Mouse (Mus musculus) kidney, postnatal 14 days (tissue): ENCODE measurements around the gene 2310034G01Rik.
A peak's percentile ranks its signal among the peaks of the same experiment; 100 is the strongest.

Experiments
- DNase-seq: peaks from one replicate; pipeline ENCODE4 v3.0.0; 2022; ENCODE audit warnings: mixed read lengths

Gene 2310034G01Rik

GRCm38 (mm10) chr19:46313116-46313515, 37.0 kb downstream of the 2310034G01Rik start:
- DNase-seq: no peak

GRCm38 (mm10) chr19:46312566-46312965, 37.5 kb downstream of the 2310034G01Rik start:
- no peak for DNase-seq

GRCm38 (mm10) chr19:46311341-46311740, 38.8 kb downstream of the 2310034G01Rik start:
- DNase-seq: no peak

- DNase-seq: no peak
Observed at GRCm38 (mm10) chr19:46310312-46310865, 39.7 kb downstream of the 2310034G01Rik start.

GRCm38 (mm10) chr19:46309651-46310305, 40.3 kb downstream of the 2310034G01Rik start:
- no peak for DNase-seq

- peak; percentile 89 for DNase-seq
Observed at GRCm38 (mm10) chr19:46308706-46309435, 41.2 kb downstream of the 2310034G01Rik start.

- DNase-seq: no peak
Observed at GRCm38 (mm10) chr19:46308303-46308702, 41.8 kb downstream of the 2310034G01Rik start.

- no peak for DNase-seq
Observed at GRCm38 (mm10) chr19:46307781-46308180, 42.3 kb downstream of the 2310034G01Rik start.

- no peak for DNase-seq
Observed at GRCm38 (mm10) chr19:46306751-46307289, 43.3 kb downstream of the 2310034G01Rik start.

- no peak for DNase-seq
Observed at GRCm38 (mm10) chr19:46306268-46306610, 43.9 kb downstream of the 2310034G01Rik start.

- DNase-seq: peak; percentile 95
Observed at GRCm38 (mm10) chr19:46305432-46306267, 44.5 kb downstream of the 2310034G01Rik start.

GRCm38 (mm10) chr19:46304908-46305333, 45.2 kb downstream of the 2310034G01Rik start:
- no peak for DNase-seq

GRCm38 (mm10) chr19:46304216-46304841, 45.8 kb downstream of the 2310034G01Rik start, which contains the start of gene Nfkb2:
Gene Nfkb2 (plus strand): TSS chr19:46304320.
- DNase-seq: peak; percentile 97

GRCm38 (mm10) chr19:46303251-46304215, 46.6 kb downstream of the 2310034G01Rik start:
- DNase-seq: no peak

- DNase-seq: no peak
Observed at GRCm38 (mm10) chr19:46302551-46302950, 47.6 kb downstream of the 2310034G01Rik start.

- no peak for DNase-seq
Observed at GRCm38 (mm10) chr19:46300294-46301045, 49.6 kb downstream of the 2310034G01Rik start.
